Mouse (Mus musculus) stomach, embryonic 14.5 days (tissue): Measurements from ENCODE around the gene Nrros. TPM values are rescaled to one million over a fixed set of nuclear protein-coding genes. Genes with fewer than 3 reads are reported as not detected.

Source experiments
- ATAC-seq: fragments of 200-750 bp; cut with Nextera tagmentation; 2 replicates; pipeline ENCODE4 v1.8.0; 2017; ENCODE audit warnings: low read depth, moderate TSS enrichment; ENCODE audit not compliant: insufficient number of reproducible peaks, insufficient read depth, low FRiP score
- H3K27ac ChIP-seq: fragments of 300-500 bp; sonication (generic); 2 replicates; pipeline ENCODE4 v1.5.1; 2014; ENCODE audit warnings: mild to moderate bottlenecking, low read length, moderate library complexity, mixed read lengths
- H3K27me3 ChIP-seq: fragments of 300-500 bp; sonication (generic); 2 replicates; pipeline ENCODE4 v1.6.1; 2014; ENCODE audit warnings: low read length, control low read depth, mixed read lengths; ENCODE audit not compliant: control insufficient read depth, insufficient read depth
- H3K36me3 ChIP-seq: fragments of 300-500 bp; sonication (generic); 2 replicates; pipeline ENCODE4 v1.6.1; 2014; ENCODE audit warnings: mild to moderate bottlenecking, control low read depth, low read length, moderate library complexity, mixed read lengths; ENCODE audit not compliant: control insufficient read depth, insufficient read depth
- H3K4me1 ChIP-seq: fragments of 300-500 bp; sonication (generic); 2 replicates; pipeline ENCODE4 v1.6.1; 2014; ENCODE audit warnings: low read length, control low read depth, mixed read lengths; ENCODE audit not compliant: control insufficient read depth, insufficient read depth
- H3K4me2 ChIP-seq: fragments of 300-500 bp; sonication (generic); replicated peaks from 2 replicates; pipeline ENCODE4 v1.6.1; 2014; ENCODE audit warnings: low read depth, low read length, control low read depth
- H3K4me3 ChIP-seq: fragments of 300-500 bp; sonication (generic); 2 replicates; pipeline ENCODE4 v1.5.1; 2014; ENCODE audit warnings: low read depth, low read length, control low read depth
- H3K9ac ChIP-seq: fragments of 300-500 bp; sonication (generic); replicated peaks from 2 replicates; pipeline ENCODE4 v1.6.1; 2014; ENCODE audit warnings: low read depth, mild to moderate bottlenecking, control low read depth, low read length, moderate library complexity, mixed read lengths
- H3K9me3 ChIP-seq: fragments of 300-500 bp; sonication (generic); 2 replicates; pipeline ENCODE4 v1.6.1; 2016; ENCODE audit warnings: low read depth, low read length, control low read depth; ENCODE audit not compliant: control insufficient read depth
- WGBS: fragments of 180-500 bp; shearing (Covaris S2); extraction: QIAGEN DNeasy Blood & Tissue Kit; methylation state at CpG from one replicate; pipeline ENCODE4 v1.1.7; 2014; 5-methylcytosine and 5-hydroxymethylcytosine counted together
- polyA plus RNA-seq: library from polyadenylated mRNA; unstranded; fragments of >200 nt; fragmentation: Nextera tagmentation; extraction: Ambion mirVana; gene quantifications from 2 replicates; pipeline ENCODE4 v1.2.1, GENCODE M21; 2014

Gene Nrros
- polyA plus RNA-seq, 1 experiment from 2014 or later, result 16.0 TPM

- no peak overlapping the region for H3K27ac ChIP-seq
- H3K9me3 ChIP-seq, result no peaks in the 10 kb centered on the region
- WGBS, result 61% methylated on average over 16 of the region's 16 CpGs
- H3K4me2 ChIP-seq, result peak overlapping the region; percentile 29; the same call in 1 of the 2 replicates
- no peaks in the 10 kb centered on the region for H3K4me1 ChIP-seq
- no peaks in the 10 kb centered on the region for H3K36me3 ChIP-seq
- H3K9ac ChIP-seq, result no peak overlapping the region
- ATAC-seq, result peak; percentile 56; the same call in 1 of the 2 replicates
- no peaks in the 10 kb centered on the region for H3K27me3 ChIP-seq
- H3K4me3 ChIP-seq, result no peak overlapping the region
These were observed 35.1 kb downstream of the Nrros start for GRCm38 (mm10) chr16:32130190-32130826.

- Histone ChIP-seq H3K27ac (no peak overlapping the region), H3K4me1 (no peaks in the 10 kb centered on the region), H3K36me3 (no peaks in the 10 kb centered on the region), H3K4me3 (no peak overlapping the region), H3K4me2 (peak overlapping the region; percentile 29; the same call in 1 of the 2 replicates), H3K9ac (no peak overlapping the region), H3K9me3 (no peaks in the 10 kb centered on the region), H3K27me3 (no peaks in the 10 kb centered on the region)
- ATAC-seq, result no peak
- 73% methylated on average over 20 of the region's 20 CpGs for WGBS
These were observed 35.8 kb downstream of the Nrros start for GRCm38 (mm10) chr16:32129449-32130189.

- Histone ChIP-seq H3K4me2 (no peak overlapping the region), H3K4me3 (no peak overlapping the region), H3K27ac (no peak overlapping the region; the same call in 1 of the 2 replicates), H3K36me3 (no peaks in the 10 kb centered on the region), H3K4me1 (no peaks in the 10 kb centered on the region), H3K27me3 (no peaks in the 10 kb centered on the region), H3K9ac (no peak overlapping the region), H3K9me3 (no peaks in the 10 kb centered on the region)
- 69% methylated on average over 4 of the region's 4 CpGs for WGBS
- ATAC-seq, result no peak
These were observed 38.3 kb downstream of the Nrros start for GRCm38 (mm10) chr16:32127046-32127445.

GRCm38 (mm10) chr16:32125364-32125763, 40.0 kb downstream of the Nrros start:
- Histone ChIP-seq H3K27ac (no peak overlapping the region), H3K27me3 (no peaks in the 10 kb centered on the region), H3K9me3 (no peaks in the 10 kb centered on the region), H3K4me2 (no peak overlapping the region), H3K4me1 (no peaks in the 10 kb centered on the region), H3K9ac (no peak overlapping the region), H3K36me3 (no peaks in the 10 kb centered on the region), H3K4me3 (no peak overlapping the region)
- WGBS, result 86% methylated on average over 3 of the region's 3 CpGs
- no peak for ATAC-seq

- no peak overlapping the region for H3K9ac ChIP-seq
- H3K27me3 ChIP-seq, result no peaks in the 10 kb centered on the region
- no peak overlapping the region for H3K4me3 ChIP-seq
- H3K4me2 ChIP-seq, result no peak overlapping the region
- H3K4me1 ChIP-seq, result no peaks in the 10 kb centered on the region
- 58% methylated on average over 17 of the region's 17 CpGs for WGBS
- no peak for ATAC-seq
- H3K9me3 ChIP-seq, result no peaks in the 10 kb centered on the region
- no peaks in the 10 kb centered on the region for H3K36me3 ChIP-seq
- H3K27ac ChIP-seq, result no peak overlapping the region
These were observed 40.7 kb downstream of the Nrros start for GRCm38 (mm10) chr16:32124444-32125335.

- ATAC-seq, result no peak
- Histone ChIP-seq H3K36me3 (no peaks in the 10 kb centered on the region), H3K4me3 (no peak overlapping the region), H3K9me3 (no peaks in the 10 kb centered on the region), H3K27me3 (no peaks in the 10 kb centered on the region), H3K4me2 (no peak overlapping the region), H3K4me1 (no peaks in the 10 kb centered on the region), H3K9ac (no peak overlapping the region), H3K27ac (no peak overlapping the region)
- 88% methylated on average over 7 of the region's 7 CpGs for WGBS
These were observed 41.4 kb downstream of the Nrros start for GRCm38 (mm10) chr16:32124020-32124419.

GRCm38 (mm10) chr16:32120454-32120853, 44.9 kb downstream of the Nrros start:
- H3K27me3 ChIP-seq, result no peaks in the 10 kb centered on the region
- no peak overlapping the region for H3K9ac ChIP-seq
- 76% methylated on average over 3 of the region's 3 CpGs for WGBS
- no peaks in the 10 kb centered on the region for H3K9me3 ChIP-seq
- no peak for ATAC-seq
- no peaks in the 10 kb centered on the region for H3K36me3 ChIP-seq
- H3K4me3 ChIP-seq, result no peak overlapping the region
- H3K4me1 ChIP-seq, result no peaks in the 10 kb centered on the region
- H3K27ac ChIP-seq, result no peak overlapping the region
- no peak overlapping the region for H3K4me2 ChIP-seq

- no peak for ATAC-seq
- Histone ChIP-seq H3K36me3 (no peaks in the 10 kb centered on the region), H3K4me3 (no peak overlapping the region), H3K4me1 (no peaks in the 10 kb centered on the region), H3K9me3 (no peaks in the 10 kb centered on the region), H3K27ac (no peak overlapping the region), H3K4me2 (no peak overlapping the region), H3K9ac (no peak overlapping the region), H3K27me3 (no peaks in the 10 kb centered on the region)
- WGBS, result 34% methylated on average over 5 of the region's 5 CpGs
These were observed 49.2 kb downstream of the Nrros start for GRCm38 (mm10) chr16:32116186-32116585.
